Mouse (Mus musculus) brain, adult 2 months (tissue): Measurements from ENCODE around the gene Gm43064.
"Not testable (repeated sequence)": the region's sequence is repeated elsewhere in the genome, so short reads cannot be mapped to it uniquely, and the experiment has no call there.

ENCODE experiments used
- DNase-seq: peaks from one replicate; pipeline ENCODE4 v3.0.0; 2011; ENCODE audit warnings: low read depth, low spot score

The Gm43064 gene

GRCm38 (mm10) chr3:103799507-103799906, 9.9 kb upstream of the Gm43064 start:
- no peak for DNase-seq

- peak; percentile 94 for DNase-seq
Measured at GRCm38 (mm10) chr3:103801631-103802531, 7.5 kb upstream of the Gm43064 start.

- DNase-seq, result no peak
Measured at GRCm38 (mm10) chr3:103802861-103803260, 6.5 kb upstream of the Gm43064 start.

- DNase-seq, result no peak
Measured at GRCm38 (mm10) chr3:103805671-103806070, 3.7 kb upstream of the Gm43064 start.

GRCm38 (mm10) chr3:103809799-103810150, 402 bp downstream of the Gm43064 start:
- DNase-seq, result peak; percentile 61

GRCm38 (mm10) chr3:103810967-103811366, 1.6 kb downstream of the Gm43064 start:
- DNase-seq, result no peak

- DNase-seq, result peak; percentile 51
Measured at GRCm38 (mm10) chr3:103827548-103827947, 18.2 kb downstream of the Gm43064 start.

- DNase-seq, result no peak
Measured at GRCm38 (mm10) chr3:103829036-103829435, 19.7 kb downstream of the Gm43064 start.

- not testable (repeated sequence) for DNase-seq
Measured at GRCm38 (mm10) chr3:103830681-103831080, 21.3 kb downstream of the Gm43064 start.

- DNase-seq, result peak; percentile 65
Measured at GRCm38 (mm10) chr3:103831146-103831545, 21.8 kb downstream of the Gm43064 start.

- no peak for DNase-seq
Measured at GRCm38 (mm10) chr3:103832426-103832825, 23.1 kb downstream of the Gm43064 start, which contains the start of gene Bcl2l15. Gene Bcl2l15, plus strand, starts transcription at chr3:103832601.

GRCm38 (mm10) chr3:103834001-103834400, 24.6 kb downstream of the Gm43064 start:
- DNase-seq, result no peak

- DNase-seq, result no peak
Measured at GRCm38 (mm10) chr3:103835272-103835950, 26.0 kb downstream of the Gm43064 start.

- DNase-seq, result peak; percentile 92
Measured at GRCm38 (mm10) chr3:103835951-103836310, 26.6 kb downstream of the Gm43064 start.

- DNase-seq, result no peak
Measured at GRCm38 (mm10) chr3:103836453-103836852, 27.1 kb downstream of the Gm43064 start.

GRCm38 (mm10) chr3:103839711-103840110, 30.3 kb downstream of the Gm43064 start:
- no peak for DNase-seq

GRCm38 (mm10) chr3:103840195-103840594, 30.8 kb downstream of the Gm43064 start:
- not testable (repeated sequence) for DNase-seq

- not testable (repeated sequence) for DNase-seq
Measured at GRCm38 (mm10) chr3:103840946-103841345, 31.6 kb downstream of the Gm43064 start.

GRCm38 (mm10) chr3:103850644-103851363, 41.4 kb downstream of the Gm43064 start:
- peak; percentile 97 for DNase-seq

- DNase-seq, result peak; percentile 64
Measured at GRCm38 (mm10) chr3:103851481-103851880, 42.1 kb downstream of the Gm43064 start.

GRCm38 (mm10) chr3:103851882-103852281, 42.5 kb downstream of the Gm43064 start:
- peak; percentile 63 for DNase-seq
